Mouse (Mus musculus) testis, adult 2 months (tissue): Measurements from ENCODE around the gene Zbp1.

Experiments
- CTCF ChIP-seq: fragments of 200-500 bp; IDR thresholded peaks from 2 replicates; pipeline ENCODE4 v1.5.1; 2012; ENCODE audit warnings: low read depth, mild to moderate bottlenecking, inconsistent platforms, low read length, moderate library complexity; ENCODE audit not compliant: control insufficient read depth, insufficient read depth, insufficient replicate concordance
- POLR2A ChIP-seq: fragments of 200-500 bp; IDR thresholded peaks from 2 replicates; pipeline ENCODE4 v1.6.1; 2012; ENCODE audit warnings: low read depth, mild to moderate bottlenecking, inconsistent platforms, low read length, moderate library complexity; ENCODE audit not compliant: control insufficient read depth

GRCm38 (mm10) chr2:173247197-173247596 is 28.5 kb upstream of the Zbp1 start:
- TF ChIP-seq POLR2A (no peak), CTCF (no peak)
